Comparison of ENCODE assay signal across 9 mouse cellular contexts in the genomic region with DNA sequence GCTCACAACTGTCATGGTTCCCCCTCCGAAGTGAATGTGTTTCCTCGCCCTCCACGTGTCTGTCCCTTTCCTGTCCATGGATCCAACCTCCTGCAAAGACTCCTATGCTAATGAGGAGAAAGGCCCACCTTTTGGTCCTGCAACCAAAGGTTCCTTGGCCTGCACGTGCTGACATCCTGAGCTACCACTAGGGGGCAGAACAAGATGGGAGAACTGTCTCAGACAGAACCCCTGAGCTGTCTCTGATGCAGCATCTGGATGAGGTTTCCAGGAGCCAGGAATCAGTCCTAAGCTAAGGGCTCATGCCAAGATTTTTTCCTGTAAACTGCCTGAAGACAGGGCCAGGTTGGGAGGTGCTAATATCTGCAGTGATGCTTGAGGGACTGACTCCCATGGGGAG. TPM values are rescaled to one million over a fixed set of nuclear protein-coding genes. Genes with fewer than 3 reads are reported as not detected.
DNase-seq lines count a peak whose midpoint lies in the region; ATAC-seq lines count a peak whose summit lies in the region.
"Not testable (repeated sequence)": the region's sequence is repeated elsewhere in the genome, so short reads cannot be mapped to it uniquely, and the experiment has no call there.
"Had no signal": no experiment of that assay in that cellular context is flagged by ENCODE, and none has a peak within 500 bp of the region (broad histone marks: within the 10 kb centered on the region; RNA-seq: fewer than 3 reads in every experiment).

No protein-coding gene starts in this region.

- intact Hi-C loops in left cerebral cortex, postnatal 10 days (cut with DNase I), result not testable (repeated sequence)

- peak; percentile 68; the same call in 1 of the 2 replicates for ATAC-seq in megakaryocyte progenitor cell, adult 5-6 weeks (replicated peaks; ENCODE audit: poor library complexity)

- DNase-seq in A20 (ENCODE audit: low read depth, low spot score), result peak; percentile 13
- DNase-seq in brain, adult 2 months (ENCODE audit: low read depth, low spot score), result peak; percentile 28
- peak; percentile 46 for DNase-seq in embryo, embryonic 11 days
- DNase-seq in gastrocnemius, postnatal 10 days, result peak; percentile 5
- peak; percentile 5 to 12 for DNase-seq in kidney, adult 8-10 months
- DNase-seq in left cerebral cortex, postnatal 10 days (ENCODE audit: extremely low spot score in 1 of 2, low spot score in 2 of 2), result peak; percentile 6 to 20
- DNase-seq in right cerebral cortex, postnatal 14 days, result peak; percentile 36

RNA-seq across cellular contexts. Expression of a gene that starts 2.5 kb away (rescaled TPM):
- not detected for total RNA-seq in gastrocnemius, postnatal 10 days (2021)
- not detected for total RNA-seq in left cerebral cortex, postnatal 10 days (2021)
- total RNA-seq in megakaryocyte progenitor cell, adult 5-6 weeks (2015), result not detected in 2 replicates
- not detected in 2 replicates for total RNA-seq in megakaryocyte progenitor cell, adult 5-6 weeks (2017)
- total RNA-seq: gastrocnemius, postnatal 36 days had no signal

RNA-seq across cellular contexts. Expression of a gene that starts 18.2 kb away (rescaled TPM):
- total RNA-seq in gastrocnemius, postnatal 10 days (2021), result not detected
- total RNA-seq in left cerebral cortex, postnatal 10 days (2021), result not detected
- total RNA-seq in megakaryocyte progenitor cell, adult 5-6 weeks (2015), result not detected in 2 replicates
- total RNA-seq in megakaryocyte progenitor cell, adult 5-6 weeks (2017), result not detected in 2 replicates
- total RNA-seq: gastrocnemius, postnatal 36 days had no signal

RNA-seq across cellular contexts. Expression of a gene that starts 18.4 kb away (rescaled TPM):
- not detected for total RNA-seq in gastrocnemius, postnatal 10 days (2021)
- total RNA-seq in left cerebral cortex, postnatal 10 days (2021), result not detected
- not detected in 2 replicates for total RNA-seq in megakaryocyte progenitor cell, adult 5-6 weeks (2015)
- not detected in 2 replicates for total RNA-seq in megakaryocyte progenitor cell, adult 5-6 weeks (2017)
- total RNA-seq: gastrocnemius, postnatal 36 days had no signal

RNA-seq across cellular contexts. Expression of a gene that starts 45.2 kb away (rescaled TPM):
- 10 to 100 TPM; 58.1 to 85.2 TPM for total RNA-seq in gastrocnemius, postnatal 10 days (2021)
- 10 to 100 TPM; 14.9 to 16.3 TPM for total RNA-seq in left cerebral cortex, postnatal 10 days (2021)
- 2.1 and 3.4 TPM in 2 replicates for total RNA-seq in megakaryocyte progenitor cell, adult 5-6 weeks (2015)
- 2.1 and 2.4 TPM in 2 replicates for total RNA-seq in megakaryocyte progenitor cell, adult 5-6 weeks (2017)

Comparison
In these comparisons a context has a peak if more than half of its experiments do, and no peak if none do; other contexts are left out.
1. Peak in every context shown above with its lines: DNase-seq and ATAC-seq.